Mouse (Mus musculus) heart, embryonic 14.5 days (tissue): Measurements from ENCODE around the gene Tm6sf1. TPM values are rescaled to one million over a fixed set of nuclear protein-coding genes. Genes with fewer than 3 reads are reported as not detected.

Experiments
- ATAC-seq: fragments of 200-750 bp; cut with Nextera tagmentation; 2 replicates; pipeline ENCODE4 v1.8.0; 2017; ENCODE audit warnings: low read depth, moderate TSS enrichment; ENCODE audit not compliant: insufficient number of reproducible peaks, insufficient read depth, low FRiP score
- H3K27ac ChIP-seq, 2 experiments: fragments of 200-500 bp in 1 of 2; fragments of 300-500 bp in 1 of 2; sonication (generic) in 1 of 2; replicated peaks in 1 of 2; 2 replicates each; pipeline ENCODE4 v1.5.1; 2012 to 2014; ENCODE audit warnings: low read depth in 2 of 2, low read length in 2 of 2, control low read depth in 1 of 2, mild to moderate bottlenecking in 1 of 2, mixed read lengths in 1 of 2; ENCODE audit not compliant: control insufficient read depth in 1 of 2, insufficient read depth in 1 of 2
- H3K27me3 ChIP-seq: fragments of 300-500 bp; sonication (generic); 2 replicates; pipeline ENCODE4 v1.6.1; 2014; ENCODE audit warnings: mild to moderate bottlenecking, low read length, control low read depth; ENCODE audit not compliant: control insufficient read depth, insufficient read depth
- H3K36me3 ChIP-seq: fragments of 300-500 bp; sonication (generic); 2 replicates; pipeline ENCODE4 v1.6.1; 2014; ENCODE audit warnings: mild to moderate bottlenecking, control low read depth, low read length, mixed read lengths; ENCODE audit not compliant: control insufficient read depth, insufficient read depth
- H3K4me1 ChIP-seq, 2 experiments: fragments of 200-500 bp in 1 of 2; fragments of 300-500 bp in 1 of 2; sonication (generic) in 1 of 2; 2 replicates each; pipeline ENCODE4 v1.6.1; 2012 to 2014; ENCODE audit warnings: low read length in 2 of 2, control low read depth in 1 of 2, mixed read lengths in 1 of 2; ENCODE audit not compliant: control insufficient read depth in 2 of 2, insufficient read depth in 2 of 2
- H3K4me2 ChIP-seq: fragments of 300-500 bp; sonication (generic); 2 replicates; pipeline ENCODE4 v1.6.1; 2014; ENCODE audit warnings: mild to moderate bottlenecking, low read length
- H3K4me3 ChIP-seq, 2 experiments: fragments of 200-500 bp in 1 of 2; fragments of 300-500 bp in 1 of 2; sonication (generic) in 1 of 2; 2 replicates each; pipeline ENCODE4 v1.5.1; 2012 to 2014; ENCODE audit warnings: low read length in 2 of 2, mild to moderate bottlenecking in 2 of 2, control low read depth in 1 of 2, low read depth in 1 of 2, moderate library complexity in 1 of 2; ENCODE audit not compliant: control insufficient read depth in 1 of 2, insufficient read depth in 1 of 2
- H3K9ac ChIP-seq: fragments of 300-500 bp; sonication (generic); 2 replicates; pipeline ENCODE4 v1.6.1; 2014; ENCODE audit warnings: mild to moderate bottlenecking, low read length
- H3K9me3 ChIP-seq: fragments of 300-500 bp; sonication (generic); 2 replicates; pipeline ENCODE4 v1.6.1; 2016; ENCODE audit warnings: low read length, control low read depth; ENCODE audit not compliant: control insufficient read depth
- whole genome bisulfite sequencing: fragments of 180-500 bp; shearing (Covaris S2); extraction: QIAGEN DNeasy Blood & Tissue Kit; methylation state at CpG from one replicate; pipeline ENCODE4 v1.1.7; 2014; 5-methylcytosine and 5-hydroxymethylcytosine counted together
- polyA plus RNA-seq: library from polyadenylated mRNA; unstranded; fragments of >200 nt; fragmentation: Nextera tagmentation; extraction: Ambion mirVana; gene quantifications from 2 replicates; pipeline ENCODE4 v1.2.1, GENCODE M21; 2014

Gene Tm6sf1
- polyA plus RNA-seq, 1 experiment from 2014 or later, result 33.7 TPM

DNA sequence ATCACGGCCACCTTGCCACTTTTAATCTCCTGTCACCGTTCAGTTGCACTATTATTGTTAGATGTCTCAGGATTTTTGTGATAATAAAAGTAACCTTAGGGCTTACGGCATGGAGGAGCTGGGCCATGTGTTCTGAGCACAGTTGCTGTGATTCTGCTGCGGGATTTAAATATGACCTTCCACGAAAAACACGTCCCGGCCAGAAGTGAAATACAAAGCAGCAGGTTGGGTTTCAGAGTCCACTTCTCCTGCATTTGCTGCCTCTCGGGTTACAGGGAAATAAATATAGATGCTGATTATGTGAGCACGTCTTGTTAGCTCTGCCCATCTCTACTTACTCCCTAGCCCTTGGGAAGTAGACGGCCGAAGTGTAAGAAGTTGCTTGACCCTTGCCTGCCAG, 14.0 kb upstream of the Tm6sf1 start:
- no peak overlapping the region for H3K4me3 ChIP-seq
- no peak overlapping the region for H3K4me2 ChIP-seq
- ATAC-seq, result no peak
- H3K9ac ChIP-seq, result no peak overlapping the region
- H3K27ac ChIP-seq, result no peak overlapping the region
- WGBS, result 63% methylated on average over 11 of the region's 11 CpGs
- H3K27me3 ChIP-seq, result no peaks in the 10 kb centered on the region
- no peaks in the 10 kb centered on the region for H3K36me3 ChIP-seq
- no peaks in the 10 kb centered on the region for H3K9me3 ChIP-seq
- H3K4me1 ChIP-seq, result peaks cover 3 to 5% of the 10 kb centered on the region in 2 experiments; a peak in 1 of 4 replicates

DNA sequence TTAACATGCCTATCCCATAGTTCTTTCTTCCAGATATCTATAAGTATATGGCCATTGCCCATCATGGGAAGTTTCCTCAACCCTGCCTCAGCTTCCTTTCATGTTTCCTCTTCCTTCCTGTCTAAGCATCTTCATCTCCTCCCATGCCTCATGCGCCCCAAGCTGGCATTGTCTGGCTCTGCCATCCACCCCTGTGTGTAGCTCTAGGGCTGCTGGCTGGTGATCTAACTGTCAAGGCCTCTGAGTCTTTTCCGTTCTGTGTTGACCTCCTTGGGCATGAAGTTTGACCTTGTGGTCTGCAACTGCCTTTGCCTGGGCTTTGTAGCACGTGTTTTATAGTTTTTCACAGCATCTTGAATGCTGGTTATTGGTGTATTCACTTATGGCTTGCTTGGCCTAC, 13.5 kb upstream of the Tm6sf1 start:
- no peak overlapping the region for H3K4me3 ChIP-seq
- peaks cover 3 to 5% of the 10 kb centered on the region in 2 experiments; a peak in 1 of 4 replicates for H3K4me1 ChIP-seq
- no peaks in the 10 kb centered on the region for H3K36me3 ChIP-seq
- 73% methylated on average over 3 of the region's 3 CpGs for WGBS
- H3K9ac ChIP-seq, result no peak overlapping the region
- H3K27me3 ChIP-seq, result no peaks in the 10 kb centered on the region
- no peak overlapping the region for H3K4me2 ChIP-seq
- H3K27ac ChIP-seq, result no peak overlapping the region
- no peak for ATAC-seq
- H3K9me3 ChIP-seq, result no peaks in the 10 kb centered on the region

DNA sequence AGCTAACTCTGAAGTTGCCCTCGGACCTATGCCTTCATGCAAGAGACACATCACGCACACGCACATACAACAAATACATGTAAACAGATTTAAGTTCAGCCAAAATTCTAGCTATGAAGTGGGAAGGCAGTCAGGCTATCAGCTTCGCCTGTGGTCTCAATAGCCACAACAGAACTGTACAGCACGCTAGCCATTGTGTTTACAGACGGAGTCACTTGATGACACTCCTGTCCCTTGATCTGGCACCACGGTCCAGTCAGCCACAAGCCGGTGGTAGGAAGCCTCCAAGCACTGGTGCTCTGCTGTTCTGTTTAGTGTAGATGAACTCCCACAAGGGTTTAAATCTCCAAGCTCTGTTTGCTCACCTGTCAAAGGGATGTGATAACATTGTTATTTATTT, 12.8 kb upstream of the Tm6sf1 start:
- 65% methylated on average over 8 of the region's 8 CpGs for WGBS
- peaks cover 2 to 3% of the 10 kb centered on the region in 2 experiments; a peak in 1 of 4 replicates for H3K4me1 ChIP-seq
- no peaks in the 10 kb centered on the region for H3K27me3 ChIP-seq
- ATAC-seq, result no peak
- no peak overlapping the region for H3K27ac ChIP-seq
- H3K4me2 ChIP-seq, result no peak overlapping the region
- H3K9me3 ChIP-seq, result no peaks in the 10 kb centered on the region
- no peaks in the 10 kb centered on the region for H3K36me3 ChIP-seq
- H3K9ac ChIP-seq, result no peak overlapping the region
- H3K4me3 ChIP-seq, result no peak overlapping the region

DNA sequence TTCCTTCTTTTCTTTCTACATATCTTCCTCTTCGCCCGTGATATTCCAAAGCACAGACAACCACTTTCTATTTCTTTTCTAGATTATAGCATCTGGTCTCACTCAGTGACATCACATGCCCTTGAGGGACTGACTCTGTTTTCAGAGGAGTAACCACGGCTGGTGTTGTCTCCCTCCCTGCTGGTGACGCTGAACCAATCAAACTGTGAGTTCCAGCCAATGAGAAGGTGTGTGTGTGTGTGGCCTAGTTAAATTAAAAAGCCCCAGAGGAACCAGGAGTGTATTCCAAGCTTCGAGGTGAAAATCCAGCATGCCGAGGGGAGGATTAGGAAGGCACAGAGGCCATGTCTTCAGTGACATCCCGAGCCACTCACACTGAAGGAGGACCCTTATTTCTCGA, 11.8 kb upstream of the Tm6sf1 start:
- no peaks in the 10 kb centered on the region for H3K36me3 ChIP-seq
- H3K9me3 ChIP-seq, result no peaks in the 10 kb centered on the region
- H3K9ac ChIP-seq, result no peak overlapping the region
- H3K4me1 ChIP-seq, result no peaks in the 10 kb centered on the region; a peak in 1 of 4 replicates
- no peak overlapping the region for H3K27ac ChIP-seq
- H3K4me2 ChIP-seq, result no peak overlapping the region
- H3K4me3 ChIP-seq, result no peak overlapping the region
- ATAC-seq, result no peak
- H3K27me3 ChIP-seq, result no peaks in the 10 kb centered on the region
- WGBS, result 40% methylated on average over 8 of the region's 8 CpGs

DNA sequence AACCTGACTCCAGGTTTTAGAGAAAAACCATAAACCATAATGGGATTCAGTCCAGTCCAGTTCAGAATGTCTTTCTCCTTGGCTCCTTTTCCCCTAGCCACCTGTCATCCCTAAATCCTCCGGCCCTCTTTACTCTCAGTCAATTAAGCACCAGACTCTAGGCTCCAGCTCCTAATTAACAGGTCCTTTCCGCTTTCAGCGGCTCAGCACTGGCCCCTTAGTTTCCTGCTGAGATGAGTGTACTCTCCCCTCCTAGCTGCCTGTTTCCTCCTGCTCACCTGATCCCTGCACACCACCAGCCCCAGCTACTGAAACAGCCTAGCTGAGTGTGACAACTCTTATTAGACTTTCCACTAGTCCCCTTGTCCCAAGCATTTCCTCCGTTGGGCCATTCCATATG, 11.0 kb upstream of the Tm6sf1 start:
- Histone ChIP-seq H3K36me3 (no peaks in the 10 kb centered on the region), H3K4me2 (no peak overlapping the region), H3K4me3 (no peak overlapping the region), H3K9ac (no peak overlapping the region), H3K27ac (no peak overlapping the region), H3K9me3 (no peaks in the 10 kb centered on the region), H3K4me1 (no peaks in the 10 kb centered on the region; a peak in 1 of 4 replicates), H3K27me3 (no peaks in the 10 kb centered on the region)
- WGBS, result 42% methylated on average over 4 of the region's 4 CpGs
- ATAC-seq, result no peak

DNA sequence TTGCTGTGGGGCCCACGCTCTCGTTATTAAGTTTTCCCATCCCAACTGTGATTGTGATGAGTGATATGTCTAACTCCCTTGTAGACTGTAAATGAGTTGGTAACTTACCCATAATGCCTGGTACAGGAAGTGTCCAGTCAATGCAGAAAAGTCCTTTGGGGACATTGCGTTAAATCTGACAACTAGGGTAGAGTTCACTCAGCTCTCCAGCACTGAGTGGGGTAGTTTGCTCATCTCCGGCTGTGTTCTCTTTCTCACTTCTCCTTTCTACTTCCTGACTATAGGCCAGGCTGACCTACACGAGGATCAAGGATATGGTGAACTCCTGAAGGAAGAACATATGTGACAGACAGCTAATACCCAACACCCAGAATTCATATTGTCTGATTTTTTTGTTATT, 9.6 kb upstream of the Tm6sf1 start:
- peaks cover under 1 to 4% of the 10 kb centered on the region in 2 experiments; a peak in 2 of 4 replicates for H3K4me1 ChIP-seq
- no peaks in the 10 kb centered on the region for H3K27me3 ChIP-seq
- 88% methylated on average over 5 of the region's 5 CpGs for WGBS
- H3K4me2 ChIP-seq, result no peak overlapping the region
- no peak overlapping the region for H3K9ac ChIP-seq
- no peak overlapping the region for H3K4me3 ChIP-seq
- no peak overlapping the region for H3K27ac ChIP-seq
- ATAC-seq, result no peak
- no peaks in the 10 kb centered on the region for H3K36me3 ChIP-seq
- H3K9me3 ChIP-seq, result no peaks in the 10 kb centered on the region

DNA sequence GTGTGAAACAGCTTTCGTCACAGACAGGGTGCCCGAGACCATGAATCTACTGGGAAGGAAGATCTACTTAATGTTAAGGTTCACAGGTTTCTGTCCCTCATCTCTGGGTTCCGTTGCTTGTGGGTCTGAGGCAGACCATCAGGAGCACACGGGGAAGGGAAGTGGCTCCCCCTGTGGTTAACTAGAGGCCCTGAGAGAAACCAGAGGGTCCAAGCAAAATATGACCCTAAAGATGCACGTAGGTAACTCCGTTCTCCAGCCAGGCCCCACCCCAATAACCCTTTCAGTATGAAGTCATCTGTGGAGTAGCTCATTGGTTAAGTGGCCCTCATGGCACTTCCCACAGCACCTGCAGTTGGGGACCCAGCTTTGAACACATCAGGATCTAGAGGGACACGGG, 9.2 kb upstream of the Tm6sf1 start:
- 93% methylated on average over 7 of the region's 7 CpGs for WGBS
- Histone ChIP-seq H3K4me1 (peaks cover 2 to 8% of the 10 kb centered on the region in 2 experiments; a peak in 2 of 4 replicates), H3K27ac (no peak overlapping the region), H3K4me2 (no peak overlapping the region), H3K4me3 (no peak overlapping the region), H3K9me3 (no peaks in the 10 kb centered on the region), H3K27me3 (no peaks in the 10 kb centered on the region), H3K36me3 (no peaks in the 10 kb centered on the region), H3K9ac (no peak overlapping the region)
- no peak for ATAC-seq

DNA sequence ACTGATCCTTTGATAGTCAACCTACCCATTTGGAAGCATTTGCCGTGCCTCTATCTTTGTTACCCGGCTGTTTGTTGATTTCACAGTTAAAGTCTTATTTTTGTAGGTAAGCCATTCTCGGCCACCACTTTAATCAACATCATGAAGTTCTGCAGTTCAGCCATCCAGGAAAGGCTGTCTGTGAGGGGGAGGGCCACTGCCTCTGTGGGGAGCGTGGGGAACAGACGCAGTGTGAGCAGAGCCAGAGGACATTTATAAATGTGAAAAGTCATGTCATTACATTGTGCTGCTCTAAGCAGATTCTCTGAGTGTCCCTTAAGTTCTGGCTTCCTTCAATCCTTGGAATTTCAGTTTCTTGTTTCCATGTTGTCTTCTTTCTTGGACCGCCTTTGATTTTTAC, 8.6 kb upstream of the Tm6sf1 start:
- ATAC-seq, result no peak
- Histone ChIP-seq H3K9ac (no peak overlapping the region), H3K4me3 (no peak overlapping the region), H3K4me2 (no peak overlapping the region), H3K36me3 (no peaks in the 10 kb centered on the region), H3K27me3 (no peaks in the 10 kb centered on the region), H3K27ac (no peak overlapping the region), H3K9me3 (no peaks in the 10 kb centered on the region), H3K4me1 (peaks cover 5 to 11% of the 10 kb centered on the region in 2 experiments; a peak in 3 of 4 replicates)
- WGBS, result 71% methylated on average over 6 of the region's 6 CpGs
